Mouse (Mus musculus): ENCODE data around the gene AC134908.4. TPM values are rescaled to one million over a fixed set of nuclear protein-coding genes. Genes with fewer than 3 reads are reported as not detected.

AC134908.4 gene
- polyA plus RNA-seq, 1 experiment from 2014 or later: not detected

GRCm38 (mm10) chr17:25791320-25791842, 4.1 kb downstream of the AC134908.4 start:
- WGBS: 27% methylated on average over 19 of the region's 19 CpGs
- ATAC-seq (ENCODE audit: low FRiP score, low TSS enrichment): no peak
- H3K4me3 ChIP-seq (replicated peaks; ENCODE audit: low read depth, low read length): peak overlapping the region; percentile 73
- H3K4me1 ChIP-seq (ENCODE audit: control insufficient read depth, insufficient read depth, low read length): peaks cover 39% of the 10 kb centered on the region
- H3K9ac ChIP-seq (replicated peaks; ENCODE audit: low read length): peak overlapping the region; percentile 76
- peaks cover 13% of the 10 kb centered on the region for H3K36me3 ChIP-seq (ENCODE audit: control insufficient read depth, insufficient read depth, low read length)
- peak overlapping the region; percentile 91 for H3K4me2 ChIP-seq (ENCODE audit: low read length)
- H3K27me3 ChIP-seq (ENCODE audit: control insufficient read depth, insufficient read depth, low read length): no peaks in the 10 kb centered on the region
- H3K27ac ChIP-seq (replicated peaks; ENCODE audit: low read depth, low read length): peak overlapping the region; percentile 91; the same call in 1 of the 2 replicates
- no peaks in the 10 kb centered on the region for H3K9me3 ChIP-seq (ENCODE audit: control insufficient read depth, low read length)
- no peak for DNase-seq

- Histone ChIP-seq H3K4me2 (ENCODE audit: low read length) (no peak overlapping the region), H3K27ac (replicated peaks; ENCODE audit: low read depth, low read length) (no peak overlapping the region), H3K4me3 (replicated peaks; ENCODE audit: low read depth, low read length) (no peak overlapping the region), H3K9me3 (ENCODE audit: control insufficient read depth, low read length) (no peaks in the 10 kb centered on the region), H3K36me3 (ENCODE audit: control insufficient read depth, insufficient read depth, low read length) (peaks cover 35% of the 10 kb centered on the region), H3K4me1 (ENCODE audit: control insufficient read depth, insufficient read depth, low read length) (peaks cover 22% of the 10 kb centered on the region), H3K27me3 (ENCODE audit: control insufficient read depth, insufficient read depth, low read length) (no peaks in the 10 kb centered on the region), H3K9ac (replicated peaks; ENCODE audit: low read length) (no peak overlapping the region)
- ATAC-seq (ENCODE audit: low FRiP score, low TSS enrichment) (no peak), DNase-seq (no peak)
- 90% methylated on average over 9 of the region's 9 CpGs for WGBS
These were observed 8.5 kb downstream of the AC134908.4 start for GRCm38 (mm10) chr17:25786781-25787504.

GRCm38 (mm10) chr17:25786280-25786679, 9.2 kb downstream of the AC134908.4 start, which contains the start of gene Ccdc78:
Gene Ccdc78 (plus strand): TSS chr17:25786580.
- WGBS: 90% methylated on average over 3 of the region's 3 CpGs
- H3K9me3 ChIP-seq (ENCODE audit: control insufficient read depth, low read length): no peaks in the 10 kb centered on the region
- peak within 1 kb of the TSS; percentile 86 for H3K27ac ChIP-seq (replicated peaks; ENCODE audit: low read depth, low read length)
- DNase-seq: no peak
- H3K27me3 ChIP-seq (ENCODE audit: control insufficient read depth, insufficient read depth, low read length): no peaks in the 10 kb centered on the region
- H3K4me2 ChIP-seq (ENCODE audit: low read length): peak within 1 kb of the TSS; percentile 91
- peaks cover 42% of the 10 kb centered on the region for H3K36me3 ChIP-seq (ENCODE audit: control insufficient read depth, insufficient read depth, low read length)
- peak within 1 kb of the TSS; percentile 75 for H3K9ac ChIP-seq (replicated peaks; ENCODE audit: low read length)
- ATAC-seq (ENCODE audit: low FRiP score, low TSS enrichment): no peak
- H3K4me3 ChIP-seq (replicated peaks; ENCODE audit: low read depth, low read length): peak within 1 kb of the TSS; percentile 73
- H3K4me1 ChIP-seq (ENCODE audit: control insufficient read depth, insufficient read depth, low read length): peaks cover 22% of the 10 kb centered on the region

GRCm38 (mm10) chr17:25785281-25785745, 10.1 kb downstream of the AC134908.4 start, which contains the start of gene Haghl:
Gene Haghl (minus strand): TSS chr17:25785673.
- peaks cover 13% of the 10 kb centered on the region for H3K4me1 ChIP-seq (ENCODE audit: control insufficient read depth, insufficient read depth, low read length)
- DNase-seq (peak; percentile 99), ATAC-seq (ENCODE audit: low FRiP score, low TSS enrichment) (peak; percentile 81)
- peak within 1 kb of the TSS; percentile 86 for H3K27ac ChIP-seq (replicated peaks; ENCODE audit: low read depth, low read length)
- under 1% methylated on average over 23 of the region's 23 CpGs for WGBS
- H3K4me3 ChIP-seq (replicated peaks; ENCODE audit: low read depth, low read length): peak within 1 kb of the TSS; percentile 73
- H3K36me3 ChIP-seq (ENCODE audit: control insufficient read depth, insufficient read depth, low read length): peaks cover 47% of the 10 kb centered on the region
- no peaks in the 10 kb centered on the region for H3K9me3 ChIP-seq (ENCODE audit: control insufficient read depth, low read length)
- no peaks in the 10 kb centered on the region for H3K27me3 ChIP-seq (ENCODE audit: control insufficient read depth, insufficient read depth, low read length)
- H3K9ac ChIP-seq (replicated peaks; ENCODE audit: low read length): peak within 1 kb of the TSS; percentile 75
- H3K4me2 ChIP-seq (ENCODE audit: low read length): peak within 1 kb of the TSS; percentile 91

- 83% methylated on average over 15 of the region's 15 CpGs for WGBS
These were observed 11.4 kb downstream of the AC134908.4 start for GRCm38 (mm10) chr17:25783861-25784574.

GRCm38 (mm10) chr17:25783086-25783485, 12.4 kb downstream of the AC134908.4 start:
- DNase-seq (no peak), ATAC-seq (ENCODE audit: low FRiP score, low TSS enrichment) (no peak)
- no peak overlapping the region for H3K27ac ChIP-seq (replicated peaks; ENCODE audit: low read depth, low read length)
- 83% methylated on average over 7 of the region's 7 CpGs for WGBS
- peaks cover 13% of the 10 kb centered on the region for H3K4me1 ChIP-seq (ENCODE audit: control insufficient read depth, insufficient read depth, low read length)
- H3K9me3 ChIP-seq (ENCODE audit: control insufficient read depth, low read length): no peaks in the 10 kb centered on the region
- H3K27me3 ChIP-seq (ENCODE audit: control insufficient read depth, insufficient read depth, low read length): no peaks in the 10 kb centered on the region
- peak overlapping the region; percentile 34; the same call in 1 of the 2 replicates for H3K9ac ChIP-seq (replicated peaks; ENCODE audit: low read length)
- no peak overlapping the region for H3K4me3 ChIP-seq (replicated peaks; ENCODE audit: low read depth, low read length)
- peaks cover 34% of the 10 kb centered on the region for H3K36me3 ChIP-seq (ENCODE audit: control insufficient read depth, insufficient read depth, low read length)
- no peak overlapping the region for H3K4me2 ChIP-seq (ENCODE audit: low read length)

More at GRCm38 (mm10) chr17:25783861-25784574, 11.4 kb downstream of the AC134908.4 start:
- Histone ChIP-seq H3K4me3 (replicated peaks; ENCODE audit: low read depth, low read length) (peak overlapping the region; percentile 73), H3K4me1 (ENCODE audit: control insufficient read depth, insufficient read depth, low read length) (peaks cover 13% of the 10 kb centered on the region), H3K4me2 (ENCODE audit: low read length) (peak overlapping the region; percentile 91), H3K9me3 (ENCODE audit: control insufficient read depth, low read length) (no peaks in the 10 kb centered on the region), H3K27me3 (ENCODE audit: control insufficient read depth, insufficient read depth, low read length) (no peaks in the 10 kb centered on the region), H3K36me3 (ENCODE audit: control insufficient read depth, insufficient read depth, low read length) (peaks cover 37% of the 10 kb centered on the region), H3K9ac (replicated peaks; ENCODE audit: low read length) (peak overlapping the region; percentile 75), H3K27ac (replicated peaks; ENCODE audit: low read depth, low read length) (no peak overlapping the region)
- no peak for ATAC-seq (ENCODE audit: low FRiP score, low TSS enrichment)
- no peak for DNase-seq

GRCm38 (mm10) chr17:25781339-25781738, 14.1 kb downstream of the AC134908.4 start:
- DNase-seq: no peak
- H3K27ac ChIP-seq (replicated peaks; ENCODE audit: low read depth, low read length): no peak overlapping the region
- H3K36me3 ChIP-seq (ENCODE audit: control insufficient read depth, insufficient read depth, low read length): peaks cover 34% of the 10 kb centered on the region
- H3K4me2 ChIP-seq (ENCODE audit: low read length): no peak overlapping the region
- H3K9ac ChIP-seq (replicated peaks; ENCODE audit: low read length): no peak overlapping the region
- peaks cover 13% of the 10 kb centered on the region for H3K4me1 ChIP-seq (ENCODE audit: control insufficient read depth, insufficient read depth, low read length)
- no peak for ATAC-seq (ENCODE audit: low FRiP score, low TSS enrichment)
- no peak overlapping the region for H3K4me3 ChIP-seq (replicated peaks; ENCODE audit: low read depth, low read length)
- H3K27me3 ChIP-seq (ENCODE audit: control insufficient read depth, insufficient read depth, low read length): no peaks in the 10 kb centered on the region
- no peaks in the 10 kb centered on the region for H3K9me3 ChIP-seq (ENCODE audit: control insufficient read depth, low read length)
- WGBS: 83% methylated on average over 6 of the region's 6 CpGs

GRCm38 (mm10) chr17:25777948-25778347, 17.5 kb downstream of the AC134908.4 start:
- Histone ChIP-seq H3K4me1 (ENCODE audit: control insufficient read depth, insufficient read depth, low read length) (peaks cover 7% of the 10 kb centered on the region), H3K9me3 (ENCODE audit: control insufficient read depth, low read length) (no peaks in the 10 kb centered on the region), H3K27me3 (ENCODE audit: control insufficient read depth, insufficient read depth, low read length) (no peaks in the 10 kb centered on the region), H3K4me2 (ENCODE audit: low read length) (no peak overlapping the region), H3K27ac (replicated peaks; ENCODE audit: low read depth, low read length) (no peak overlapping the region), H3K36me3 (ENCODE audit: control insufficient read depth, insufficient read depth, low read length) (peaks cover 22% of the 10 kb centered on the region), H3K9ac (replicated peaks; ENCODE audit: low read length) (no peak overlapping the region), H3K4me3 (replicated peaks; ENCODE audit: low read depth, low read length) (no peak overlapping the region)
- WGBS: 95% methylated on average over 5 of the region's 5 CpGs
- ATAC-seq (ENCODE audit: low FRiP score, low TSS enrichment) (no peak), DNase-seq (no peak)
